Mouse (Mus musculus) heart, postnatal 36 days (tissue): ENCODE measurements around the gene Mfsd2b. TPM values are rescaled to one million over a fixed set of nuclear protein-coding genes. Genes with fewer than 3 reads are reported as not detected.
A peak's percentile ranks its signal among the peaks of the same experiment; 100 is the strongest.

Experiments
- DNase-seq, 2 experiments: peaks; one replicate each; pipeline ENCODE4 v3.0.0; 2021 to 2022
- intact Hi-C: fragments of 180-260 bp; cut with DNase I; formaldehyde crosslinking; loops from one replicate; pipeline ENCODE4 v1.15.1; 2025
- total RNA-seq, 2 experiments: library from RNA; stranded (reverse); gene quantifications; 2 replicates each; pipeline ENCODE4 v1.2.3; 2021

Gene Mfsd2b
- total RNA-seq, 2 experiments from 2014 or later, result 0.42 to 0.65 TPM

- DNase-seq, result no peak
- intact Hi-C loops, result no loop called here
These were observed 4.9 kb upstream of the Mfsd2b start for GRCm38 (mm10) chr12:4879048-4879447.

- DNase-seq, result no peak
- intact Hi-C loops, result no loop called here
These were observed 4.2 kb upstream of the Mfsd2b start for GRCm38 (mm10) chr12:4878296-4878783.

GRCm38 (mm10) chr12:4875623-4876022 lies 1.5 kb upstream of the Mfsd2b start:
- no peak for DNase-seq
- intact Hi-C loops, result no loop called here

GRCm38 (mm10) chr12:4873531-4873930 lies 628 bp downstream of the Mfsd2b start:
- no peak for DNase-seq
- intact Hi-C loops, result no loop called here

- intact Hi-C loops, result no loop called here
- DNase-seq, result no peak
These were observed 1.1 kb downstream of the Mfsd2b start for GRCm38 (mm10) chr12:4872983-4873477.

- no peak for DNase-seq
- intact Hi-C loops, result no loop called here
These were observed 1.9 kb downstream of the Mfsd2b start for GRCm38 (mm10) chr12:4872273-4872672.

- intact Hi-C loops, result no loop called here
- DNase-seq, result no peak
These were observed 2.9 kb downstream of the Mfsd2b start for GRCm38 (mm10) chr12:4871260-4871659.

GRCm38 (mm10) chr12:4868924-4869323 lies 5.2 kb downstream of the Mfsd2b start:
- no peak for DNase-seq
- intact Hi-C loops, result no loop called here

- DNase-seq, result no peak
- intact Hi-C loops, result no loop called here
These were observed 9.8 kb downstream of the Mfsd2b start for GRCm38 (mm10) chr12:4864338-4864690.

GRCm38 (mm10) chr12:4863654-4864337 lies 10.4 kb downstream of the Mfsd2b start:
- DNase-seq, result peak in 1 of 2 experiments; percentile 10
- intact Hi-C loops, result no loop called here

GRCm38 (mm10) chr12:4862672-4863071 lies 11.5 kb downstream of the Mfsd2b start:
- intact Hi-C loops, result no loop called here
- DNase-seq, result no peak

GRCm38 (mm10) chr12:4859241-4859914 lies 14.8 kb downstream of the Mfsd2b start:
- no peak for DNase-seq
- intact Hi-C loops, result loop anchor here (5.0 kb wide), 1 partner anchor 58 kb away; the partner anchor contains the start of gene Atad2b

GRCm38 (mm10) chr12:4856834-4857233 lies 17.3 kb downstream of the Mfsd2b start:
- no peak for DNase-seq
- intact Hi-C loops, result loop anchor here (1.0 to 5.0 kb wide), 2 partner anchors 60 to 116 kb away; partner anchors contain the start of gene Atad2b

GRCm38 (mm10) chr12:4856160-4856559 lies 18.0 kb downstream of the Mfsd2b start:
- peak in 1 of 2 experiments; percentile 22 for DNase-seq
- intact Hi-C loops, result loop anchor here (5.0 kb wide), 1 partner anchor 61 kb away; the partner anchor contains the start of gene Atad2b

GRCm38 (mm10) chr12:4843741-4844140 lies 30.4 kb downstream of the Mfsd2b start:
- intact Hi-C loops, result loop anchor here (5.0 to 10.0 kb wide), 2 partner anchors 74 to 249 kb away; partner anchors contain the start of genes Atad2b, Gm3625 and Itsn2
- DNase-seq, result peak; percentile 31 to 41

- intact Hi-C loops, result loop anchor here (1.0 to 10.0 kb wide), 3 partner anchors 26 to 248 kb away; partner anchors contain the start of genes Atad2b, Gm3625, Itsn2 and Sf3b6
- peak; percentile 86 for DNase-seq
These were observed 31.1 kb downstream of the Mfsd2b start, which contains the start of gene Wdcp for GRCm38 (mm10) chr12:4842890-4843597. Gene Wdcp (plus strand): TSS chr12:4843303.

- intact Hi-C loops, result loop anchor here (1.0 to 10.0 kb wide), 3 partner anchors 25 to 248 kb away; partner anchors contain the start of genes Atad2b, Gm3625, Itsn2 and Sf3b6
These were observed 31.7 kb downstream of the Mfsd2b start for GRCm38 (mm10) chr12:4842456-4842855.

GRCm38 (mm10) chr12:4841392-4841887 lies 32.7 kb downstream of the Mfsd2b start, which contains the start of gene Fkbp1b:
Gene Fkbp1b (minus strand): TSS chr12:4841591.
- intact Hi-C loops, result loop anchor here (5.0 to 10.0 kb wide), 2 partner anchors 76 to 247 kb away; partner anchors contain the start of genes Atad2b, Gm3625 and Itsn2
- peak; percentile 48 to 61 for DNase-seq

More at GRCm38 (mm10) chr12:4842456-4842855, 31.7 kb downstream of the Mfsd2b start:
- DNase-seq, result no peak

GRCm38 (mm10) chr12:4840741-4841140 lies 33.4 kb downstream of the Mfsd2b start:
- intact Hi-C loops, result loop anchor here (5.0 to 10.0 kb wide), 2 partner anchors 77 to 246 kb away; partner anchors contain the start of genes Atad2b, Gm3625 and Itsn2
- DNase-seq, result peak in 1 of 2 experiments; percentile 31

GRCm38 (mm10) chr12:4840010-4840409 lies 34.1 kb downstream of the Mfsd2b start:
- intact Hi-C loops, result loop anchor here (5.0 to 10.0 kb wide), 2 partner anchors 77 to 245 kb away; partner anchors contain the start of genes Atad2b, Gm3625 and Itsn2
- no peak for DNase-seq
